Comparison of ENCODE assay signal across 8 mouse cellular contexts in genomic region chr1:131199976-131200375, GRCm38 (mm10). TPM values are rescaled to one million over a fixed set of nuclear protein-coding genes. Genes with fewer than 3 reads are reported as not detected.
DNase-seq lines count a peak whose midpoint lies in the region; ATAC-seq and TF ChIP-seq lines count a peak whose summit lies in the region.

No protein-coding gene starts in this region.

- no peaks in the 10 kb centered on the region for H3K27me3 ChIP-seq in liver, postnatal 0 days (ENCODE audit: insufficient read depth, low read length)

- H3K27ac ChIP-seq in liver, postnatal 0 days (ENCODE audit: low read depth) = peak overlapping the region; percentile 87

- peak; percentile 87 for ATAC-seq in liver, postnatal 0 days

- WGBS in liver, postnatal 0 days (ENCODE audit: insufficient replicate concordance) = 32% methylated on average over 12 of the region's 12 CpGs

- H3K36me3 ChIP-seq in liver, postnatal 0 days (replicated peaks; ENCODE audit: insufficient read depth, low read length) = no peaks in the 10 kb centered on the region

- peak; percentile 51 for DNase-seq in adrenal gland, adult 2 months
- DNase-seq in adrenal gland, postnatal 4 days (ENCODE audit: low spot score in 2 of 2) = no peak
- peak; percentile 48 for DNase-seq in right cerebral cortex, postnatal 14 days
- no peak for DNase-seq in right cerebral cortex, adult 2 months (ENCODE audit: low spot score in 2 of 2)
- peak; percentile 53 for DNase-seq in heart, postnatal 25 days (ENCODE audit: low spot score)
- peak; percentile 83 for DNase-seq in liver, postnatal 0 days
- DNase-seq in spleen, postnatal 14 days (ENCODE audit: low spot score in 2 of 2) = peak; percentile 78 to 81
- no peak for DNase-seq in urinary bladder, adult 18-20 months (ENCODE audit: low spot score in 2 of 2)

- TF ChIP-seq EP300 in liver, postnatal 0 days (IDR thresholded peaks at IDR 0.05; ENCODE audit: low read depth) = no peak

- TF ChIP-seq CTCF in liver, postnatal 0 days (IDR thresholded peaks at IDR 0.05; ENCODE audit: low read depth) = peak; percentile 56

- H3K4me1 ChIP-seq in liver, postnatal 0 days (ENCODE audit: insufficient read depth) = peaks cover 23% of the 10 kb centered on the region

- H3K9ac ChIP-seq in liver, postnatal 0 days (replicated peaks) = peak overlapping the region; percentile 59

- no peaks in the 10 kb centered on the region for H3K9me3 ChIP-seq in liver, postnatal 0 days (ENCODE audit: low read length)

- peak overlapping the region; percentile 50 for H3K4me3 ChIP-seq in liver, postnatal 0 days (ENCODE audit: low read depth, low read length)

- H3K4me2 ChIP-seq in liver, postnatal 0 days (ENCODE audit: low read depth, low read length) = peak overlapping the region; percentile 55

- intact Hi-C loops in heart, postnatal 25 days (cut with DNase I) = no loop called here

RNA-seq across cellular contexts. Expression of gene Rassf5, which starts 45.1 kb away (rescaled TPM):
- total RNA-seq in adrenal gland, adult 2 months (2021) = 10 to 100 TPM in 1 of 2 experiments, 1 to 10 TPM in 1; 8.6 to 13.0 TPM
- 25.7 and 39.3 TPM in 2 replicates for polyA plus RNA-seq in adrenal gland, adult 2 months (2012; rRNA removed)
- total RNA-seq in adrenal gland, postnatal 4 days (2021) = 10 to 100 TPM; 11.1 to 14.1 TPM
- total RNA-seq in heart, postnatal 25 days (2021) = 1 to 10 TPM; 1.6 to 2.3 TPM
- polyA plus RNA-seq in liver, postnatal 0 days (2015; fragmentation: Nextera tagmentation; extraction: Ambion mirVana) = 7.7 and 8.0 TPM in 2 replicates

RNA-seq across cellular contexts. Expression of gene Eif2d, which starts 47.0 kb away (rescaled TPM):
- 10 to 100 TPM; 40.0 to 41.8 TPM for total RNA-seq in adrenal gland, adult 2 months (2021)
- polyA plus RNA-seq in adrenal gland, adult 2 months (2012; rRNA removed) = 27.5 and 29.7 TPM in 2 replicates
- 10 to 100 TPM; 47.4 to 49.9 TPM for total RNA-seq in adrenal gland, postnatal 4 days (2021)
- total RNA-seq in heart, postnatal 25 days (2021) = 10 to 100 TPM; 36.5 to 36.6 TPM
- polyA plus RNA-seq in liver, postnatal 0 days (2015; fragmentation: Nextera tagmentation; extraction: Ambion mirVana) = 18.2 and 19.0 TPM in 2 replicates

Comparison
In these comparisons a context has a peak if more than half of its experiments do, and no peak if none do; other contexts are left out.
1. DNase-seq: peak in adrenal gland, adult 2 months (single experiment), right cerebral cortex, postnatal 14 days (single experiment), heart, postnatal 25 days (single experiment), liver, postnatal 0 days (single experiment) and spleen, postnatal 14 days (2 of 2); none in adrenal gland, postnatal 4 days (0 of 2), right cerebral cortex, adult 2 months (0 of 2) and urinary bladder, adult 18-20 months (0 of 2).